Mouse (Mus musculus) cerebellum, postnatal 14 days (tissue): ENCODE results near the gene Tcap.
"Not testable (repeated sequence)": the region's sequence is repeated elsewhere in the genome, so short reads cannot be mapped to it uniquely, and the experiment has no call there.

Experiments
- DNase-seq, 2 experiments: peaks; one replicate each; pipeline ENCODE4 v3.0.0; 2021; ENCODE audit warnings: mixed read lengths in 2 of 2

The Tcap gene

DNA sequence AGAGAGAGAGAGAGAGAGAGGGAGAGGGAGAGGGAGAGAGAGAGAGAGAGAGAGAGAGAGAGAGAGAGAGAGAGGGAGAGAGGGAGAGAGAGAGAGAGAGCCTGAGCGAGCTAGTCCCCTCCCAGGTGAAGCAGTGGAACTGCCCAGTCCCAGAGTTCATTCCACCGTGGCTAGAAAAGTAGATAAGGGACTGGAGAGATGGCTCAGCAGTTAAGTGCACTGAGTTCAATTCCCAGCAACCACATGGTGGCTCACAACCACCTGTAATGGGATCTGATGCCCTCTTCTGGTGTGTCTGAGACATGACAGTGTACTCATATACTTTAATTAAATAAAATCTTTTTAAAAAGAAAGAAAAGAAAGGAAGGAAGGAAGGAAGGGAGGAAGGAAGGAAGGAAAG lies 1.2 kb upstream of the Tcap start:
- not testable (repeated sequence) for DNase-seq

DNA sequence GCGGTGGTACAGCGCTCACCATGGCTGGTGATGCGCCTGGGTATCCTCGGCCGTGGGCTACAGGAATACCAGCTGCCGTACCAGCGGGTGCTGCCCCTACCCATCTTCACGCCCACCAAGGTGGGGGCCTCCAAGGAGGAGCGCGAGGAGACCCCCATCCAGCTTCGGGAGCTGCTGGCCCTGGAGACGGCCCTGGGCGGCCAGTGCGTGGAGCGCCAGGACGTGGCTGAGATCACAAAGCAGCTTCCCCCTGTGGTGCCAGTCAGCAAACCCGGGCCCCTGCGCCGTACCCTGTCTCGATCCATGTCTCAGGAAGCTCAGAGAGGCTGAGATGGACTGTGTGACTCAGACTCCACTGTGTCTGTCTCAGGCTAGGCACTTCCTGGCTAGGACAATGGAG lies 605 bp downstream of the Tcap start:
- peak in 1 of 2 experiments; percentile 43 for DNase-seq

DNA sequence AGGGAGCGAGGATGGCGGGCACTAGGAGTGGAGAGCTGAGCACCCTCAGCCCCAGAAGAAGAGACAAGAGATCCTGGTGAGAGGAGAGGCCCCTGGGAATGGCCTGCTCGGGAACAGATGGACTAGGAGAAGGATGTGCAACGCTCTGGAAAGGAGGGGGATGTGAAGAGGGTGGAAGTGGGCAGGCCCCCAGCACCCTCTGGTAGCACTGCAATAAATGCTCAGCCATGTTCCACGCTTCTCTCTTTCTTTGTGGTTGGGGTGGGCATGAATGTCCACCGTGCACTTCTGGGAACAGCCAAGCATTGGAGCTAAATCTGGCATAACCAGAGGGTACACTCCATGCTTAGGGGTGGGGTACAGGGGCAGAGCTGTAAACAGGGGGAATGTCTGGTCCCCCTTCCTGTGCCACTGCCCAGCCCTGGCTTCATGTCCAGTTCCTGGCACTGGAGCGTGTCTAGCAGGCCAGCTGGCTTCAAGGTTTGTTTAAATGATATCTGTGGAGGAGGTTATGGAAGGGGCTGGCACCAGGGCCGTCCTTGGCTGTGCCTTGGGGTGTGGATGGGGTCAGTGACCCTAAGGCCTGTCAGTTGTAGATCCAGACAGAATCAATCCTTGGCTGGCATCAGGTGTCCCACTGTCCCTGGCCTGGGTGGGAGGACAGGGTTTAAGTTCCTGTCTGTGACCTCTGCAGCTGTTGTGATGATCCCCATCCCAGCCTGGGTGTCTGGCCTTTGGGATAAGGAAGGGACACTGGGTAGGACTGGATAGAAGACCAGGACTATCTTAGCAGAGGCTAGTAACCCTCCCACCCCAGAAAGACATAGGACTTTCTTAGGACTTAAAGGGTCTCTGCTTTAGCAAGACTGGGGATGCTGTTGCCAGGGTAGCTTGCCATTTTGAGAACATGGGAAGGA lies 1.4 kb downstream of the Tcap start:
- DNase-seq, result peak; percentile 76 to 77

DNA sequence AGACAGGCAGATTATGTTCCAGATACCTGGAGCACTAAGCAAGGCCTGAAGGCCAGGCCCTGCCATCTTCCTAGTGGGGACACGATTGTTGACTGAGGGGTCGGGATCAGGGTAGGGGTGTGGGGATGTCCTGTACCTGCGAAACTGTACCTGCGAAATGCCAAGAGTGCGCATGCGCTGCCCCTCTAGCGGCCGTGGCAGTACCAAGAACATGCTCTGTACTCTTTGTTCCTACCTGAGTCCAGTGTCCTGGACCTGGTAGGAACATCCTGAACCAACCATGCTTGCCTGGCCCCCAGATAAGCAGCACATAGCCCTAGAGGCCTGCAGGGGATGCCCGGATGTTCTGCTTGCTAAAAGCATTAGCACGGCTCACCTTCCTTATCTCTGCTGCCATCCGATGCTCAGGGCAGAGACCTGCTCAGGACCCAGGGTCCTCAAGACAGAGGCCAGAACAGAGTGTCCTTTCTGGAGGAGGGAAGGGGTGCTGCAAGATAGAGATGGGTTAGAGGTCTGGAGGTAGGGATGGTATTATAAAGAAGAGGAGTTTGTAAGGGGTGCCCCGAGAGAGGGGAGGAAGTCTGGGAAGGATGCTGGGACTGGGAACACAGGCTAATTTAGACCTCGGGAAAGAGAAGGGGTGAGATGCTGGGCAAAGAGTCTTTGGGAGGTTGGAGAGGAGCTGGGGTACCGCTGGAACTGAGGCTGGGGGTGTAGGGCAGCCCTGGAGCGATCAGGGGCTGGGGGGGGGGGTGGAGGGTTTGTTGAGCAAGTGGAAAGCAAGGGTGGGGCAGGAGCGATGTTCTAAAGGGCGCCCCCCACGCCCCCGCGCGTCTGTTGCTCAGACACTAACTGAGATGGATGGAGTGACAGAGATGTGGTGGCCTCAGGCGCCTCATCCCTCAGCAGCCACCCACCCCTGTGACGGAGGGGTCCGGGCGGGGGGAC lies 2.3 kb downstream of the Tcap start, which contains the start of gene Pnmt:
TSS of gene Pnmt (plus strand) at position 813 of the 948 bp plus-strand sequence.
- DNase-seq, result no peak

DNA sequence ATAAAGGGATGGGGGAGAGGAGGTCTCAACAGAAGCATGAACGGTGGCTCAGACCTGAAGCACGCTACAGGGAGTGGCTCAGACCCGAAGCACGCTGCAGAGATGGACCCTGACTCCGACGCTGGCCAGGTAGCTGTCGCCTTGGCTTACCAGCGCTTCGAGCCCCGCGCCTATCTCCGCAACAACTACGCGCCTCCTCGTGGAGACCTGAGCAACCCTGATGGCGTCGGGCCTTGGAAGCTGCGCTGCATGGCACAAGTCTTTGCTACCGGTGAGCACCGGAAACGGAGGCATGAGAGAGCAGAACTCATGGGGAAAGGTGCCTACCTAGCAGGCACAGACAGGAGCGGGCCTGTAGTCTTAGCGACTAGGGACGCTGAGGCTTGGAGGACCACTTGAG lies 3.0 kb downstream of the Tcap start:
- no peak for DNase-seq

DNA sequence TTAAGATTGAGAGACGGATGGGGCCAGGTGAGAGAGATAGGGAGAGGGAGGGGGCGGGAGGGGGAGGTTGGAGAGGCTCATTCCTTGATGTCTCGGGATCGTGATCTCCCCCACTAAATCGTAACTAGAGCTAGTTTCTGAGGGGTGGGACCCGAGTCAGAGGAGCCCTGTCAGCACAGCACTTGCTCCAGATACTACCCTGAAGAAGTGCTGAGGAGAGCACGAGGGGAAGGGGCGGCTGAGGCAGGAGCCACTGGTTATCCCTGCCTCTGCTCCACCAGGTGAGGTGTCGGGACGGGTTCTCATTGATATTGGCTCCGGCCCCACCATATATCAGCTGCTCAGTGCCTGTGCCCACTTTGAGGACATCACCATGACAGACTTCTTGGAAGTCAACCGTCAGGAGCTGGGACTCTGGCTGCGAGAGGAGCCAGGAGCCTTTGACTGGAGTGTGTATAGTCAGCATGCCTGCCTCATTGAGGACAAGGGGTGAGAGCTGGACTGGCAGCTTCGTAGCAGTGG lies 3.5 kb downstream of the Tcap start:
- no peak for DNase-seq

DNA sequence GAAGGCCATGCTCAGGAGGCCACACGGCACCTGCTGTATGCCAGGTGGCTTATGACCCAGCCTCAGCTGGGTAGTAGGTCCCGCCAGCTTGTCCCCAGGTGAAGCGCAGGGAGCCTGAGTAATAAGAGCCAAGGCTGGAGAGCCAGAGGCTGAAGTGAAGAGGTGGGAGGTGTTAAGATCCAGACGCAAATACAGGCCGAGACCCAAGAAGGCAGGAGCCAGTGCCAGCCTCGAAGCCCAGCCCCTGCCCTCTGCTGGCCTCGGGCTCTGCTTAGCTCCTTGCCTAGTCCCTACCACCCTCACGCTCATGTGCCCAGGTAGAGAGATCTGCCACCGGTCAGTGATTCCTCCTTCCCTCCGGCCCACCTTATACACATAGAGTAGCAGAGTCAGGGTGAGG lies 4.7 kb downstream of the Tcap start:
- DNase-seq, result peak; percentile 9 to 15

DNA sequence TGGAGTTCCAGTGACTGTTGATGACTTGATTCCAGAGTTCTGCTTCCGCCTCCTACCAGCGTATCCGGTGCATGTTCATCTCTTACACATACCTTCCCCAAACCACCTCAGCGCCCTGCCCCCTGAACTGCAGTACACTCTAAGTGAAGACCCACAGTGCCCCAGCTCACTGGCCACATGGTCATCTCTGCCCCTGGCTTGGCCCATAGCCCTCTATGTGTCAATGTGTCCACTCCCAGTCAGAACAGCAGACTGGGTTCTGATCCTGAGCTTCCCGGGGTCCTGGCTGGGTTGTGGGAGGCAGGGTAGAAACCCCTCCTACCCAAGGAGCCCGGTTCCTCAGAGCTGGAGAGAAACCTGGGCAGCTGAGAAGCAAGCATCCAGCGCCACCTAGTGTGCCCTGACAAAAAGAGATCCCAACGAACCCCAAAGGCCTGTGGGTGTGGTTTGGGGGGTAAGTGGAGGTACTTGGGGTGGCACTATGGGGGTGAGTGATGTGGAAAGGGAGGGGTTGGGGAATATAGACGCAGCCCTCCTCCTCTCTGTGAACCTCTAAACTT lies 5.7 kb downstream of the Tcap start:
- DNase-seq, result peak; percentile 78 to 83

DNA sequence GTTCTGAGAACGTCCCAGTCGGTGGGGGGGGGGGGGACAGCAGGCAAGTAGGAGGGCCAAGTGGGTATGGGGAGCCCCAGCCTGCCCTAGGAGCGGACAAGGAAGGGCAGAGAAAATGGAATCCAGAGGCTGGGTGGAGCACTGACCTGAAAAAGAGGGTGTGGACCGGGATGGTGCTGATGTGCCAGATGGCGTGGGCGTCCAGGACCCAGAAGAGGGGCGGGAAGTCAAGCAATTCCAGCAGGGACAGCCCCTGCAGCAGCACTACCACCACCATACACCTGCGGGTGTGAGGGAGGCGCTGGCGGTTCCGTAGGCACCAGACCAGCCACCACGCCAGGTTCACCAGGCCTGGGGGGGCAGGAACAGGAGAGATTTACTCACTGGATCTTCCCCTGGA lies 6.5 kb downstream of the Tcap start:
- peak in 1 of 2 experiments; percentile 5 for DNase-seq

DNA sequence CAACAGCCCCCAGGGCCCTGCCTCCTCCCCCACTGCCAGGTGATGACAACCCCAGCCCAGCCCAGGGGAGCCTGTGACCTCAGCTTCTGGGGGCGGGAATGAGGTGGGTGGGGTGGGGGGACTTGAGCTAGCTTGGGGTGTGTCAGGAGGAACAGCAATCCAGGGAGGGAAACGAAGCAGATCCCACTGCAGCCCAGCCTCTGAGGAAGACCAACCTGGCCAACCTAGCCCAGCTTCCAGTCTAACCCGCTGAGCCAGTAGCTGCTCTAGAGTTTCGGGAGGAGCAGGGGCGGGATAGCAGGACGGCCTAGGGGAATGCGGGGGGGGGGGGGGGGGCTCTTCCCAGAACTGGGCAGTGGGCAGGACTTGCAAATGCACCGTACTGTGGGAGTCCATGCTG lies 8.4 kb downstream of the Tcap start:
- DNase-seq, result peak in 1 of 2 experiments; percentile 8

DNA sequence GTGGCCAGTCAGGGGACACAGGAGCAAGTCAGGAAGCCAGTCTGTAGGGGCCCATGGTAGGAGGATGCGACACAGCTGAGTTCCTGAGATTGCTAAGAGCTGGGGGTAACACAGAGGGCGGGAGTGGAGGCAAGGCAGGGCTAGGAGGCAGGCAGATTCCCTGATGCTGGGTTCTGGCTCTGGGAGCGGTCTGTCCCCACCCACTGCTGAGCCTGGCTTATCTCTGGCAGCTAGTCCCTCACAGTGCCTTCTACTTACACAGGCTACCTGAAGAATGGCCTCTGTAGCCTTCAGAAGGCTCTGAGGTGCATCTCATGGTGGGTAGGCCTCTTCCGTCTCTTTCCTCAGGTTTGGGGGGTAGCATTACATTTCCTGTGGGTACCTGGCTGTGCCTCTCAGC lies 9.0 kb downstream of the Tcap start:
- DNase-seq, result peak in 1 of 2 experiments; percentile 2

DNA sequence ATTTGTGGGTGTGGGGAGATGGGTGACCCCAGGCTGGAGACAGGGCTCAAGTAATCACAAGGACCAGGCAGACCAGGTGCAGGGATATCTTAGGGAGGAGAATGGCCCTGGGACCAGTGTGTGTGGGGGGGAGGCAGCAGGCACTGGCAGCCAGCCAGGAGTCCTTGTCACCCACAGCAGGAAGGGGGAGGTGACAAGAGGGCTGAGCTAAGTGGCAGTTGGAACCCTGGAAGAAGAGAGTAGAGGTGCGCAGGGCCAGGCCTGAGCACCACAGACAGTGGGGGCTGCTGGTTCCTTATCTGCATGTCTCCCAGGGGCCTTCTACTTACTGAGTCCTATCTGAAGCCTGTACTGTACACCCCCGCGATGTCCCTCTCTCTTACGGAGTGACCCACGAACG lies 9.7 kb downstream of the Tcap start:
- DNase-seq, result peak; percentile 10 to 25

DNA sequence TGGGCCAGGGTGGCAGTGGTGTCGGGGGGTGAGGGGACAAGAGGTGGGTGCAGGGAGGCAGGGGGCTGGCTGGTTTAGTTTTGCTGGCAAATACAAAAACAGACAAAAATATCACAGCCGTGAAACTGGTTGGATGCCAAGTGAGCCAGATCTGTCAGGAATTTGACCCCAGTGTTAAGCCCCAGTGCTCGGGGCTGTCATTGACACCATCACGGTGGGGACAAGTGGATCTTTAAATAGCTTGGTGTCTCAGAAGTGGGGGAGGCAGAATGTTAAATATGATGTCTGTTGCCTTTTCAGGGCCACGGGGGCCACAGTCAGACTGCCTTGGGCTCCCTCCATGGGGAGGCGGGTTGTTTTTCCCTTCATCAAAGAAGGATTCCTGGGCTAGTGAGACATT lies 10.7 kb downstream of the Tcap start:
- DNase-seq, result peak in 1 of 2 experiments; percentile 19

DNA sequence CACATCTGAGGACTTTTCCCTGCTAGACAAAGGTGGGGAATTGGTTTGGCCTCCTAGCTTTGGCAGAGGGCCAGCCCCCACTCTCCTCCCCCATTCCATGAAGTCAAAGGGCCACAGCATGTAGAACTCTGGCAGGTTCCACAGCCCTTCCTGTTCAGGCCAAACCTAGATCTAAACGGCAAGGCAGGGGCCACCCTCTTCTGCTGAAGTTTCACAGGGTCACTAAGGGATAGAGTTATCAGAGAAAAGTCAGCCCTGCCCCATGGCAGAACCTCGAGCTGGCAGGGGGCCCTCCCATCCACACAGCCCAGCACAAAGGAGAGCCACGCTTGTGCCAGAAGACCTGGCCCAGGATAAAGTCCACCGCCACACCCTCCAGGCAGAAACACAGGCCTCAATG lies 11.4 kb downstream of the Tcap start:
- DNase-seq, result peak; percentile 12 to 15

DNA sequence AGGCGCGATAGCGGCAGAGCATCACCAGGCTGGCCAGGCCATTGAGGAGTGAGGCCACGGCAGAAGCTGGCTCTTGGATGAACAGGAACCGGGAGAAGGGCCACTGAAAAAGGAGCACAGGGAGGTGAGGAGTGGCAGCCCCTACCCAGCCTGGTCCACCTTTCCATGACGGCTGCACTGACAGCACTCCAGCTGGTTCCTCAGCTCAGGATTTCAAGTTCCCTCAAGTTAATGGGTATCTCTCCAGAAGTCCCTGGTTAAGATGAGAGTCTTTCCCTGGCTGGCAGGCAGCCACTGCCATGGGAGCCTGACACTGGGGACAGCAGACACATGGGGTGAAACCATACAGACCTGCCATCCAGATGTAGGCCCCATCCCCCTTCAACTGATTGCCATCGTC lies 14.3 kb downstream of the Tcap start:
- DNase-seq, result no peak

DNA sequence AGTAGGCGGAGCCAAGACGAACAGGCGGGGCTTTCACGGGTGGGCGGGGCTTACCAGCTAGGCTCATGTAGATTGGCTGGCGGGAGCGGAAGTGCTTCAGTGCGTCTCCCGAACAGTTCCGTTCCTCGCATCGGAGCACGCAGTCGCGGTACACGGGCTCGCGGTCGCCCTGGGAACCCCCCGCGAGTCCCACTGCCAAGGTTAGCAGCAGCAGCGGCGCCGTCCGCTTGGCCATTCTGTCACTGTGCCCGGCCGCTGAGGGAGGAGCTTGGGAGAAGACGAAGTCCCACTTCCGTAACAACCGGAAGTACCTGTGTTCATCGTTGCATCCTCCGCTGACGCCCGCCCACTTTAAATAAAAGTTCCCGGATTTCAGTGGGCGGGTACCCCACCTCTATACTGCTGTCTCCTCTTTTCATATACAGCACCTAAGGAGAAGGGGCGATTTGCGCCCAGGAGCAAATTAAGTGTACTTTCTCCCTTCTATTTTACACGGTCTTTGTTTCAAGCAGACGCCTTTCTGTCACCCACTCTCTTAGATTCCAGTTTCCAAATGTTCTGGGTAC lies 16.6 kb downstream of the Tcap start, which contains the start of gene Pgap3:
TSS of gene Pgap3 (minus strand) at position 330 of the 566 bp plus-strand sequence.
- peak; percentile 91 for DNase-seq

DNA sequence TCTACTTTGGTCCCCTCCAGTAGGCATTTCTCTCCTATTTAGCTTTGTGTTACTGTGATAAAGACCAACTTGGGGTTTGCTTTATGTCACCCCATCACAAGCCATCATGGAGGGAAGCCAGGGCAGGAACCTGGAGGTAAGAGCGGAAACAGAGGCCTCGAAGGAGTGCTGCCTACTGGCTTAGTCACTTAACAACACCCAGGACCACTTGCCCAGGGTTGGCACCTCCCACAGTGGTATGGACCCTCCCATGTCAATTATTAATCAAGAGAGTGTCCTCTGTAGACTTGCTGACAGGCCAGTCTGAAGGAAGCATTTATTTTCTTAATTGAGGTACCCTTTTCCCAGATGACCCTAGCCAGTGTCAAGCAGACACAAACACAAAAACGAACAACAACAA lies 17.2 kb downstream of the Tcap start:
- no peak for DNase-seq

DNA sequence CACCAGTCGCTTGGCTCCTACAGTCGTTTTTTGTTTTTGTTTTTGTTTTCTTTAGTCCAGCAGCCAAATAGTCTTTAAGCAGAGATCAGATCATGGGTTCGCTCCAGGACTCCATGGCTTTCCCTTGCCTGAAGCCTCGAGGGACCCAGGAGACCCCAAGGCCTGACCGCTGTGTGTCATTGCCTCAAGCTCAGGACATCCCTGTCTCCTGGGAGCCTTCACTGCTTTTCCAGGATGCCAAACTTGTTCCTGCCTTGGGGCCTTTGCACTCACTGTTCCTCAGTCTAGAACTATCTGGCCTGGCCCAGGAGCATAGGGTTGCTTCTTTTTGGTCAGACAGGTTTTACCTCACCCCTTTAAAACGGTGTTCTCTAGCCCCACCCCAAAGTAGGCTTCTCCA lies 23.0 kb downstream of the Tcap start:
- DNase-seq, result no peak

DNA sequence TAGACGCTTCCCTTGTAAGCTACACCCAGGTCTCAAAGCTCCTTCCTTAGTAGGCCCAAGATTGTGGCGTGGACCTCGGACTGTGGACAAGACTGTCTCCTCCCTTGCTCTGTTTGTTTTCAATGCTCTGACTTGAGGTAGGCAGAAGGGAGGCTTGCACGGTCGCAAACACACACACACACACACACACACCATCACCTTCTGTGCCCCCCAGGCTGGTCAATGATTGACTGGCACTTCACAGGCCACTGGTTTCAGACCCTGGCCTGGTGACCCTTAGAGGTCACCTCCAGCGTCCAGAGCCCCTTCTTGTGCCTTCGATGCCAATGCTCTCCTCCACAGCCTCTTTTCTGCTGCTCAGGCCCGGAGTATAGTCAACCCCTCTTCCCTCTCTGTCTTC lies 25.3 kb downstream of the Tcap start:
- no peak for DNase-seq

DNA sequence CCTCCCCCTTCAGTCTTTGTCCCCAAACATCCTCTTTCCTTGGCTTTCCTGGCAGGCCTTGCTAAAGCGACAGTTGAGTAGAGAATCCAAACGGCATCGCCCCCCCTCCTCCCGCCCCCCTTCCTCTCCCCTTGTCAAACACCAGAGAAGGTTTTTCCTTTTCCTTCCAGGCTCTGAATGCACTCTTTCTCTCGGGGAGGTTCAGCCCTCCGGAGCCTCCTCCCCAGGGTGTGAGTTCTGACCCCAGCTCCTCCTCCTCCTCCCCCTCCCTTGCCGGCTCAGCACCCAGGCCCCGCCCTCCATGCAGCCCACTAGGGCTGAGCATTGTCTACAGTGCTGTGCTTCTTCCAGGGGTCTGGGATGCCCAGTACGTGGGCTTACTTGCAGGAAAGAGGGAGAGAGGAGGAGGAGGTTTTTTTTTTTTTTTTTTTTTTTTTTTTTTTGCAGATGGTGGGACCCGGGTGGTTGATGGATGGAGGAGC lies 25.8 kb downstream of the Tcap start:
- no peak for DNase-seq

DNA sequence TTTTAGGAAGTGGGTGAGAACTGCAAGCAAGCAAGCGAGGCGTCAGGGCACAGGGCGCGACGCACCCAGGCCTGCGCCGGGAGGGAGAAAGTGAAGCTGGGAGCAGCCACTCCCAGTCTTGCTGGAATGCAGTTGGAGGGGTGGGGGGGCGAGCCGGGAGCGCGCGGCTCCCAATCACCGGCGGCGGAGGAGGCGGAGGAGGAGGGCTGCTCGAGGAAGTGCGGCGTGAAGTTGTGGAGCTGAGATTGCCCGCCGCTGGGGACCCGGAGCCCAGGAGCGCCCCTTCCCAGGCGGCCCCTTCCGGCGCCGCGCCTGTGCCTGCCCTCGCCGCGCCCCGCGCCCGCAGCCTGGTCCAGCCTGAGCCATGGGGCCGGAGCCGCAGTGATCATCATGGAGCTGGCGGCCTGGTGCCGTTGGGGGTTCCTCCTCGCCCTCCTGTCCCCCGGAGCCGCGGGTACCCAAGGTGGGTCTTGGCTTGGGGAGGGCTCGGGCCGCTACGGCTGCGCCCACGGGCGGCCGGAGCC lies 28.7 kb downstream of the Tcap start, which contains the start of gene Erbb2:
TSS of gene Erbb2 (plus strand) at position 198 of the 524 bp plus-strand sequence.
- DNase-seq, result peak in 1 of 2 experiments; percentile 41

DNA sequence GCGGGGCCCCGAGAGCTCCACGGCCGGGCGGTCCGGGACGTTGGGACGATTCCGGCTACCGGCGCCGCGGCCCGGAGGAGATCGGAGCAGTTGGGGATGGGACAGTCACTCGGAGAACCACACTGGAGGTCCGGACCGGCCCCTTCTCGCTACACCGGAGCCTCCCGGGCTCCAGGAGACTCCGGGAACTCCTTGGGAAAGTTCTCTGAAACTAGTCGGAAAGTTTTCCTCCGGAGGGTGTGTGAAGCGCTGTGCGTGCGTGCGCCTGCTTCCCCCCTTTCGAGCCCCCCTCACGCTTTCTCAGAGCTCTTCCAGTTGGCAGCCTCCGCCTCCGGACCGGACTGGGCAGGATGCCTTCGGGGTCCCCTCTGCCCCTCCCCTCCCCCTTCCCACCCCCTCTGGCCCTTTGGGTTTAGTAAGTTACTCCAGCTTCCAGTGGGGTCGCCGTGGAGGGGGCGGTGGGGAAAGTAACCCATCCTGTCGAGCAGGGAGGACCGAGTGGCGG lies 29.2 kb downstream of the Tcap start:
- no peak for DNase-seq
